Mouse (Mus musculus): Measurements from ENCODE around the gene Nlrp9c. TPM values are rescaled to one million over a fixed set of nuclear protein-coding genes. Genes with fewer than 3 reads are reported as not detected.
"Not testable (repeated sequence)": the region's sequence is repeated elsewhere in the genome, so short reads cannot be mapped to it uniquely, and the experiment has no call there.

The Nlrp9c gene
- not detected in 2 replicates for polyA plus RNA-seq (2015; fragmentation: Nextera tagmentation; extraction: Ambion mirVana)

DNA sequence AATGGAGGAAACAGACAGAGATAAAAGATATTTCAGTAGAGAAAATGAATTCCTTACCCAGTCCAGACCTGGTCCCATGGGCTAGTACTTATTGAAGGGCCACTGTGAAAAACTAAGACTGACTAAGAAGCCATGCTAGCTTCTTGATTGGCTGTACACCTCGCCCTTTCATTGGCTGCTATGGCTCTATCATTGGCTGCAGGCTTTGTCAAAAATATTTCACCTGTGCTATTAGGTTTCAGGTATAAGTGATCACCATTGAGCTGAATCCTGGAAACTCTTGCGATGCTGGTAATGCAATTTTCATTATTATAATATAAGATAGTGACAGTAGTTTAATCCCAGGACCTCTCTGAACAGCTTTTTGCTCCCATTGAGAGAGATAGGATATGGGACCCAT, at the start of gene Nlrp9c:
Nlrp9c (minus strand) TSS at position 101 of the 400 bp plus-strand sequence.
- ATAC-seq; H3K4me1 ChIP-seq (ENCODE audit: control insufficient read depth, insufficient read depth, low read length); H3K27ac ChIP-seq (ENCODE audit: low read length); H3K4me2 ChIP-seq (ENCODE audit: low read length); H3K9ac ChIP-seq (ENCODE audit: low read depth, low read length); H3K4me3 ChIP-seq (ENCODE audit: low read depth, low read length); H3K36me3 ChIP-seq (ENCODE audit: control insufficient read depth, insufficient read depth, low read length); H3K27me3 ChIP-seq (ENCODE audit: control insufficient read depth, insufficient read depth, low read depth, low read length): not testable (repeated sequence)
- H3K9me3 ChIP-seq (replicated peaks; ENCODE audit: control insufficient read depth, low read length, poor library complexity, severe bottlenecking): peaks cover 20% of the 10 kb centered on the region
- WGBS: 67% methylated on average over 2 of the region's 2 CpGs

DNA sequence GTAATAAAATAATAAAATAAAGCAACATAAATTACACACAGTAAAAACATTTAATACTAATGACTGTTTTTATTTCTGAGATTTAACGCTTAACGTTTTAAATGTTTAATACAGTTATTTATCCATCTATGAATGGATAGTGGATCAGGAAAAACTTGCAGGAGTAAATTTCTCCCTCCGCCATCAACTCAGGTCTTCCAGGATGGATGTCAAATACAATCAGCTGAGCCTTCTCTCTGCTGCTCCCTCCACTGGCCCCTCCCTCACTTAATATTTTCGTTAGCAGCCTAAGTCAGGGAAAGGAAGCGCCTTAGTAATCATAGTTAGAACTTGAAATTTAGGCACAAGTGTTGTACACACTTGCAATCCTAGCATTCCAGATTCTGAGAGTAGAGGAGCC, 31.3 kb upstream of the Nlrp9c start, which contains the start of gene Nlrp4a:
Nlrp4a (plus strand) TSS at position 301 of the 400 bp plus-strand sequence.
- no peak for ATAC-seq
- 83% methylated on average over 5 of the region's 5 CpGs for WGBS
- Histone ChIP-seq H3K9me3 (replicated peaks; ENCODE audit: control insufficient read depth, low read length, poor library complexity, severe bottlenecking) (peaks cover 2% of the 10 kb centered on the region; the same call in 1 of the 2 replicates), H3K27ac (ENCODE audit: low read length) (no peak within 1 kb of the TSS), H3K4me2 (ENCODE audit: low read length) (no peak within 1 kb of the TSS), H3K4me1 (ENCODE audit: control insufficient read depth, insufficient read depth, low read length) (no peaks in the 10 kb centered on the region), H3K9ac (ENCODE audit: low read depth, low read length) (no peak within 1 kb of the TSS), H3K4me3 (ENCODE audit: low read depth, low read length) (no peak within 1 kb of the TSS), H3K27me3 (ENCODE audit: control insufficient read depth, insufficient read depth, low read depth, low read length) (no peaks in the 10 kb centered on the region), H3K36me3 (ENCODE audit: control insufficient read depth, insufficient read depth, low read length) (no peaks in the 10 kb centered on the region)

DNA sequence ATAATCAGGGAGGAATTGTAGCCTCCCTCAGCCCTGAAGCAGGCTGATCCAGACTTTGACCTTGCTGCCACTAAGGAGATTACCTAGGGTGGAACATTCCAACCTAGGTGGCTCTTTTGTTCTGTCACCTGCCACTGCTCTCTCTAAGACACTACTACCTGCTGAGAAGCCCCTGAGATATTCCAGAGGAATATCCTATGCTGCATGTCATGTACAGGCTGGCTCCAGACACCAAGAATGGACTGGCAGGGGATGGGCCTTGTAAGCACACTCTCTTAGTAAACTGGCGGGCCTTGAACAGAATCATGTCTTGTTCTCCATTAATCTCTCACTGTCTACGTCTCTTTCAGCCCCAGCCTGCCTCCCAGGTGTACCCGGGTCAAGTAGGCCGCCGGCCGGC, 11.7 kb downstream of the Nlrp9c start:
- WGBS: 87% methylated on average over 6 of the region's 6 CpGs

DNA sequence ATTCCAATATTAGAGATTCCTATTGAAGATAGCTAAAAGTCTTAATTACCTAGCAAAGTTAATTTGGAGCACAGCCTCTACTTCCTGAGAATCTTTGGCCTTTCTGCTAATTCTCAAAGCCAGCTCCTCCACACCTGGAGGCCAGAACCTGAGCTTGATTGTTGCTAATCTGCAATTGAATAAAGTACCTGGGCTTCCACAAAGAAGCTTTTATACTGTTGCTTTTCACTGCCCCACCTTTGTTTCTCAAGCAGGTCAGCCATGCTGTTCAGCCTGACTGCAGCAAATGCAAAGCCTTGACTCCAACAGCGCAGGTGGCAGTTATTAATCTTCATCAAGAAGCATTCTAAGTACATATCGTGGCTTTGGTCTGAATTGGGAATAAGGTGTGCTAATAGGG, 12.4 kb downstream of the Nlrp9c start:
- 74% methylated on average over 2 of the region's 2 CpGs for WGBS
- not testable (repeated sequence) for ATAC-seq

More for the DNA sequence above, 11.7 kb downstream of the Nlrp9c start:
- not testable (repeated sequence) for H3K36me3 ChIP-seq (ENCODE audit: control insufficient read depth, insufficient read depth, low read length); H3K9ac ChIP-seq (ENCODE audit: low read depth, low read length); H3K9me3 ChIP-seq (replicated peaks; ENCODE audit: control insufficient read depth, low read length, poor library complexity, severe bottlenecking); H3K4me2 ChIP-seq (ENCODE audit: low read length); H3K27ac ChIP-seq (ENCODE audit: low read length); H3K27me3 ChIP-seq (ENCODE audit: control insufficient read depth, insufficient read depth, low read depth, low read length); H3K4me1 ChIP-seq (ENCODE audit: control insufficient read depth, insufficient read depth, low read length); H3K4me3 ChIP-seq (ENCODE audit: low read depth, low read length); ATAC-seq

DNA sequence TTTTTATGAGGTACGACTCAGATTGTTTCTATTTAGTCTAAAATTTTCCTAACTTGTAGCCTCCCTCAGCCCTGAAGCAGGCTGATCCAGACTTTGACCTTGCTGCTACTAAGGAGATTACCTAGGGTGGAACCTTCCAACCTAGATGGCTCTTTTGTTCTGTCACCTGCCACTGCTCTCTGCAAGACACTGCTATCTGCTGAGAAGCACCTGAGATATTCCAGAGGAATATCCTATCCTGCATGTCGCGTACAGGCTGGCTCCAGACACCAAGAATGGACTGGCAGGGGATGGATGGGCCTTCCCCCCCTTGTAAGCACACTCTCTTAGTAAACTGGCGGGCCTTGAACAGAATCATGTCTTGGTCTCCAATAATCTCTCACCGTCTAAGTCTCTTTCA, 16.8 kb downstream of the Nlrp9c start:
- H3K9ac ChIP-seq (ENCODE audit: low read depth, low read length); H3K27ac ChIP-seq (ENCODE audit: low read length); H3K4me1 ChIP-seq (ENCODE audit: control insufficient read depth, insufficient read depth, low read length); H3K9me3 ChIP-seq (replicated peaks; ENCODE audit: control insufficient read depth, low read length, poor library complexity, severe bottlenecking); H3K4me3 ChIP-seq (ENCODE audit: low read depth, low read length); H3K4me2 ChIP-seq (ENCODE audit: low read length); ATAC-seq; H3K27me3 ChIP-seq (ENCODE audit: control insufficient read depth, insufficient read depth, low read depth, low read length); H3K36me3 ChIP-seq (ENCODE audit: control insufficient read depth, insufficient read depth, low read length): not testable (repeated sequence)
- 78% methylated on average over 5 of the region's 5 CpGs for WGBS

More for the DNA sequence above, 12.4 kb downstream of the Nlrp9c start:
- H3K9ac ChIP-seq (ENCODE audit: low read depth, low read length); H3K36me3 ChIP-seq (ENCODE audit: control insufficient read depth, insufficient read depth, low read length); H3K4me1 ChIP-seq (ENCODE audit: control insufficient read depth, insufficient read depth, low read length); H3K27ac ChIP-seq (ENCODE audit: low read length); H3K4me2 ChIP-seq (ENCODE audit: low read length); H3K27me3 ChIP-seq (ENCODE audit: control insufficient read depth, insufficient read depth, low read depth, low read length); H3K9me3 ChIP-seq (replicated peaks; ENCODE audit: control insufficient read depth, low read length, poor library complexity, severe bottlenecking); H3K4me3 ChIP-seq (ENCODE audit: low read depth, low read length): not testable (repeated sequence)

DNA sequence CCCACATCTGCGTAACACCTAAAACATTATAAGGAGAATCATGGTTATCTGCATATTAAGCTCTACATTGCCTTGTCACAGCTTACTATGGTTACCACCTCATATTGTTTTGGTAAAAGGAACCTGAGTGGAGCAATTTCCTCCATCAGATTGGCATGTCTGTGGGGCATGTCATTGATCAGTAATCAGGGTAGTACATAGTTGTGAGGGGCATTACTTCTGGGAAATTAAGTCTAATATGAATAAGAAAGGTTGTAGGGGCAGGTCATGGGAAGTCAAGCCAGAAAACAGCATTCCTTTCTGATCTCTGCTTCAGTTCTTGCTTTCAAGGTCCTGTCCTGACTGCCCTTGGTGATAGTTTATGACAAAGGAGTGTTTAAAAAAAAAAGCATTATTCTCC, 22.7 kb downstream of the Nlrp9c start:
- 89% methylated on average over 1 of the region's 1 CpGs for WGBS
- H3K4me1 ChIP-seq (ENCODE audit: control insufficient read depth, insufficient read depth, low read length): no peaks in the 10 kb centered on the region
- no peaks in the 10 kb centered on the region for H3K27me3 ChIP-seq (ENCODE audit: control insufficient read depth, insufficient read depth, low read depth, low read length)
- no peaks in the 10 kb centered on the region for H3K36me3 ChIP-seq (ENCODE audit: control insufficient read depth, insufficient read depth, low read length)
- no peak overlapping the region for H3K4me3 ChIP-seq (ENCODE audit: low read depth, low read length)
- H3K9me3 ChIP-seq (replicated peaks; ENCODE audit: control insufficient read depth, low read length, poor library complexity, severe bottlenecking): peaks cover 2% of the 10 kb centered on the region; the same call in 1 of the 2 replicates
- H3K4me2 ChIP-seq (ENCODE audit: low read length): no peak overlapping the region
- no peak for ATAC-seq
- H3K27ac ChIP-seq (ENCODE audit: low read length): no peak overlapping the region
- H3K9ac ChIP-seq (ENCODE audit: low read depth, low read length): no peak overlapping the region

DNA sequence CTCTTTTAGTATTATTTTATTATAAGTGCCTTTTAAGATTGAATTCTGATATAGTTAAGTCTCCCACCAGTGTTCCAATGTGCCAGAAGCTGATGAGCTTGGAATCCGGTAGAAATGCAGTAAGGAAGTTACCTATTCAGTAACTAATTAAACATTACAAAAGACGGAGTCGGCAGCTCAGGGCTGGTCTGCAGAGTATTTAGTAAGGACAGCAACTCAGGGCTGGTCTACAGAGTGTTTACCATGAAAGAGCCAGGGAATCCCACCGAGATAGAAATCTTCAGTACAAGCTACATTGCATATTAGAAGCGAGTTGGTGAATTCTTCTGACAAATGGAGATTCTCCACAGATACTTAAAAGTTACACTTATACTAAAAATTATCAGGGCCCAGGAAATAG, 30.3 kb downstream of the Nlrp9c start:
- not testable (repeated sequence) for H3K4me1 ChIP-seq (ENCODE audit: control insufficient read depth, insufficient read depth, low read length); H3K9me3 ChIP-seq (replicated peaks; ENCODE audit: control insufficient read depth, low read length, poor library complexity, severe bottlenecking); H3K36me3 ChIP-seq (ENCODE audit: control insufficient read depth, insufficient read depth, low read length); H3K4me2 ChIP-seq (ENCODE audit: low read length); H3K27me3 ChIP-seq (ENCODE audit: control insufficient read depth, insufficient read depth, low read depth, low read length); H3K9ac ChIP-seq (ENCODE audit: low read depth, low read length); ATAC-seq; H3K27ac ChIP-seq (ENCODE audit: low read length); H3K4me3 ChIP-seq (ENCODE audit: low read depth, low read length)
- 83% methylated on average over 5 of the region's 5 CpGs for WGBS

DNA sequence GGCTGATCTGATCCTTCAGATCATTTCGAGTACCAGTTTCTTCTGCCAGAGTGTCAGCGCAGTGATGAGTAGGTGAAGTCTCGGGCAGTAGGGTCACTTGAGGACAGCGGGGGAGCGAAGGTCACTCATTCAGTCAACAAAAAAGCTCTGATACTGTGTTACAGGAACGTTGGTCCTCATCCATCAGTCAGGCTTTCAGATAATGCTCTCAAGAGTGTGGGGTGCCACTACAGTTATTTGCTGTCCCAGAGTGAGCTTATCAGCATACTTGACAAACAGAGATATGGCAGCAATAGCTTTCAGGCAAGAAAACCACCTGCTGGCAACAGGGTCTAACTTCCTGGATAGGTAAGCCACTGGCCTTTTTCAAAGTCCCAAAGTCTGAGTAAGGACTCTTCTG, 46.8 kb downstream of the Nlrp9c start:
- 90% methylated on average over 5 of the region's 6 CpGs for WGBS
- not testable (repeated sequence) for H3K4me1 ChIP-seq (ENCODE audit: control insufficient read depth, insufficient read depth, low read length); H3K36me3 ChIP-seq (ENCODE audit: control insufficient read depth, insufficient read depth, low read length); H3K4me3 ChIP-seq (ENCODE audit: low read depth, low read length); H3K27ac ChIP-seq (ENCODE audit: low read length); H3K9me3 ChIP-seq (replicated peaks; ENCODE audit: control insufficient read depth, low read length, poor library complexity, severe bottlenecking); H3K27me3 ChIP-seq (ENCODE audit: control insufficient read depth, insufficient read depth, low read depth, low read length); ATAC-seq; H3K9ac ChIP-seq (ENCODE audit: low read depth, low read length); H3K4me2 ChIP-seq (ENCODE audit: low read length)

DNA sequence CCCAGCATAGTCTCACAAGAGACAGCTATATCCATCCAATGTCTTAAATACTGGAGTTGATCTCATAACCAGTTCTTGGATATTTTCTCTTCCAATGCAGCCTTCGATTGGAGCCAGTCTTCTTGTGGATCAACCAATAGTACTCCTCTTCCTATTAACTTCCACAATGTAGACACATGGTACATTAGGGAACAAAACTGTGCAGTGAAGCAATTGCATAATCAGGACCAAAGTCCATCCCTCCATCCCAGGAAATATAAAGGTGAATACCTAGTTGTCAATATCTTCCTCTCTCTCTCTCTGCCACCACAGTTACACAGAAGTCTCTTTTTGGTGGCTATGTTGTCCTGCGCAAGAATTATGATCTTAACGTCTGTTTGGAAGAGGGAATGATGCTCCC, 51.2 kb downstream of the Nlrp9c start:
- not testable (repeated sequence) for H3K27ac ChIP-seq (ENCODE audit: low read length); H3K4me3 ChIP-seq (ENCODE audit: low read depth, low read length)

DNA sequence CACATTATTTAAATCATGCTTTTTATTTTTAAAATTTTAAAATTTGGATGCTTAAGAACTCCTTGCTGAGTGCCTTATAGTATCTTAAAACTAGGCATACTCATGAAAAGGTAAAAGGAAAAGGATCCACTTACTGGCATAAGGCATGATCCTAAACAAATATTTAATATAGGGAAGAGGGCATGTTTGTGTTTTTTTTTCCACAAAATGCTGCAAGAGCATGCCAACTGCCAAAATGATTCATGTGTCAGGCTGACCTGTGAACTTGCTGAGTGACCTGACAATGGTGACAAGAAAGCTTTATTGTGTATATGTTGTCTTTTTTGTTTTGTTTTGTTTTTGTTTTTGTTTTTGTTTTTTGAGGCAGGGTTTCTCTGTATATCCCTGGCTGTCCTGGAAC, 53.3 kb downstream of the Nlrp9c start:
- H3K9me3 ChIP-seq (replicated peaks; ENCODE audit: control insufficient read depth, low read length, poor library complexity, severe bottlenecking); H3K4me1 ChIP-seq (ENCODE audit: control insufficient read depth, insufficient read depth, low read length); H3K4me3 ChIP-seq (ENCODE audit: low read depth, low read length); H3K9ac ChIP-seq (ENCODE audit: low read depth, low read length); H3K27me3 ChIP-seq (ENCODE audit: control insufficient read depth, insufficient read depth, low read depth, low read length); ATAC-seq; H3K4me2 ChIP-seq (ENCODE audit: low read length); H3K36me3 ChIP-seq (ENCODE audit: control insufficient read depth, insufficient read depth, low read length); H3K27ac ChIP-seq (ENCODE audit: low read length): not testable (repeated sequence)

More for the DNA sequence above, 51.2 kb downstream of the Nlrp9c start:
- H3K36me3 ChIP-seq (ENCODE audit: control insufficient read depth, insufficient read depth, low read length); H3K4me2 ChIP-seq (ENCODE audit: low read length); H3K4me1 ChIP-seq (ENCODE audit: control insufficient read depth, insufficient read depth, low read length); H3K9ac ChIP-seq (ENCODE audit: low read depth, low read length); H3K9me3 ChIP-seq (replicated peaks; ENCODE audit: control insufficient read depth, low read length, poor library complexity, severe bottlenecking); H3K27me3 ChIP-seq (ENCODE audit: control insufficient read depth, insufficient read depth, low read depth, low read length); ATAC-seq: not testable (repeated sequence)
- 81% methylated on average over 2 of the region's 3 CpGs for WGBS

All from midbrain, embryonic 16.5 days (tissue).